Mouse (Mus musculus) embryonic facial prominence, embryonic 13.5 days (tissue): ENCODE measurements around the gene Ifna1. TPM values are rescaled to one million over a fixed set of nuclear protein-coding genes. Genes with fewer than 3 reads are reported as not detected.

Experiments
- ATAC-seq: fragments of 200-750 bp; cut with Nextera tagmentation; 2 replicates; pipeline ENCODE4 v1.8.0; 2017; ENCODE audit warnings: low read depth; ENCODE audit not compliant: insufficient number of reproducible peaks, insufficient read depth, low FRiP score, low TSS enrichment
- H3K27ac ChIP-seq: fragments of 300-500 bp; sonication (generic); 2 replicates; pipeline ENCODE4 v1.5.1; 2015; ENCODE audit warnings: moderate library complexity, mild to moderate bottlenecking, inconsistent platforms
- H3K27me3 ChIP-seq: fragments of 300-500 bp; sonication (generic); 2 replicates; pipeline ENCODE4 v1.6.1; 2015; ENCODE audit warnings: mild to moderate bottlenecking, inconsistent platforms
- H3K36me3 ChIP-seq: fragments of 300-500 bp; sonication (generic); 2 replicates; pipeline ENCODE4 v1.6.1; 2015; ENCODE audit warnings: mild to moderate bottlenecking, inconsistent platforms
- H3K4me1 ChIP-seq: fragments of 300-500 bp; sonication (generic); 2 replicates; pipeline ENCODE4 v1.6.1; 2015; ENCODE audit warnings: inconsistent platforms
- H3K4me2 ChIP-seq: fragments of 300-500 bp; sonication (generic); 2 replicates; pipeline ENCODE4 v1.6.1; 2015; ENCODE audit warnings: moderate library complexity, mild to moderate bottlenecking, inconsistent platforms
- H3K4me3 ChIP-seq: fragments of 300-500 bp; sonication (generic); 2 replicates; pipeline ENCODE4 v1.5.1; 2015; ENCODE audit warnings: mild to moderate bottlenecking, inconsistent platforms
- H3K9ac ChIP-seq: fragments of 300-500 bp; sonication (generic); 2 replicates; pipeline ENCODE4 v1.6.1; 2015; ENCODE audit warnings: mild to moderate bottlenecking, inconsistent platforms
- H3K9me3 ChIP-seq: fragments of 300-500 bp; sonication (generic); 2 replicates; pipeline ENCODE4 v1.6.1; 2016; ENCODE audit warnings: inconsistent platforms
- WGBS: fragments of 180-500 bp; shearing (Covaris S2); methylation state at CpG from one replicate; pipeline ENCODE4 v1.1.7; 2015; ENCODE audit warnings: mixed read lengths; 5-methylcytosine and 5-hydroxymethylcytosine counted together
- polyA plus RNA-seq: library from polyadenylated mRNA; unstranded; fragments of >200 nt; fragmentation: Nextera tagmentation; extraction: Ambion mirVana; gene quantifications from 2 replicates; pipeline ENCODE4 v1.2.1, GENCODE M21; 2015

Ifna1 gene
- polyA plus RNA-seq, 1 experiment from 2014 or later = not detected

- no peak overlapping the region for H3K27ac ChIP-seq
- no peaks in the 10 kb centered on the region for H3K4me1 ChIP-seq
- H3K4me2 ChIP-seq = no peak overlapping the region
- 65% methylated on average over 3 of the region's 4 CpGs for whole genome bisulfite sequencing
- no peaks in the 10 kb centered on the region for H3K9me3 ChIP-seq
- no peak for ATAC-seq
- H3K9ac ChIP-seq = no peak overlapping the region
- no peaks in the 10 kb centered on the region for H3K36me3 ChIP-seq
- no peaks in the 10 kb centered on the region for H3K27me3 ChIP-seq
- H3K4me3 ChIP-seq = no peak overlapping the region
Measured at GRCm38 (mm10) chr4:88875435-88876095, 25.7 kb downstream of the Ifna1 start.

- H3K27ac ChIP-seq = no peak overlapping the region
- no peak overlapping the region for H3K4me2 ChIP-seq
- H3K36me3 ChIP-seq = no peaks in the 10 kb centered on the region
- WGBS = 65% methylated on average over 4 of the region's 4 CpGs
- H3K9ac ChIP-seq = no peak overlapping the region
- no peaks in the 10 kb centered on the region for H3K9me3 ChIP-seq
- no peak for ATAC-seq
- H3K27me3 ChIP-seq = no peaks in the 10 kb centered on the region
- H3K4me1 ChIP-seq = no peaks in the 10 kb centered on the region
- no peak overlapping the region for H3K4me3 ChIP-seq
Measured at GRCm38 (mm10) chr4:88876520-88876919, 26.6 kb downstream of the Ifna1 start.

GRCm38 (mm10) chr4:88878246-88878645 lies 28.4 kb downstream of the Ifna1 start:
- ATAC-seq = no peak
- Histone ChIP-seq H3K4me2 (no peak overlapping the region), H3K9me3 (no peaks in the 10 kb centered on the region), H3K4me3 (no peak overlapping the region), H3K27ac (no peak overlapping the region), H3K27me3 (no peaks in the 10 kb centered on the region), H3K36me3 (no peaks in the 10 kb centered on the region), H3K9ac (no peak overlapping the region), H3K4me1 (no peaks in the 10 kb centered on the region)
- 41% methylated on average over 10 of the region's 10 CpGs for WGBS

- no peak overlapping the region for H3K4me3 ChIP-seq
- no peak overlapping the region for H3K4me2 ChIP-seq
- H3K27me3 ChIP-seq = no peaks in the 10 kb centered on the region
- no peaks in the 10 kb centered on the region for H3K36me3 ChIP-seq
- H3K4me1 ChIP-seq = no peaks in the 10 kb centered on the region
- 82% methylated on average over 4 of the region's 4 CpGs for WGBS
- H3K9ac ChIP-seq = no peak overlapping the region
- no peaks in the 10 kb centered on the region for H3K9me3 ChIP-seq
- H3K27ac ChIP-seq = no peak overlapping the region
- ATAC-seq = no peak
Measured at GRCm38 (mm10) chr4:88878772-88879171, 28.9 kb downstream of the Ifna1 start.

- no peak within 1 kb of the TSS for H3K27ac ChIP-seq
- no peaks in the 10 kb centered on the region for H3K27me3 ChIP-seq
- ATAC-seq = no peak
- H3K9ac ChIP-seq = no peak within 1 kb of the TSS
- H3K36me3 ChIP-seq = no peaks in the 10 kb centered on the region
- 87% methylated on average over 8 of the region's 8 CpGs for WGBS
- no peaks in the 10 kb centered on the region for H3K4me1 ChIP-seq
- H3K9me3 ChIP-seq = no peaks in the 10 kb centered on the region
- H3K4me3 ChIP-seq = no peak within 1 kb of the TSS
- no peak within 1 kb of the TSS for H3K4me2 ChIP-seq
Measured at GRCm38 (mm10) chr4:88880101-88880500, 30.2 kb downstream of the Ifna1 start, which contains the start of gene Ifne. Gene Ifne (minus strand): TSS chr4:88880201.

GRCm38 (mm10) chr4:88888236-88888635 lies 38.3 kb downstream of the Ifna1 start:
- H3K4me2 ChIP-seq = no peak overlapping the region
- no peaks in the 10 kb centered on the region for H3K36me3 ChIP-seq
- H3K9ac ChIP-seq = no peak overlapping the region
- H3K4me3 ChIP-seq = no peak overlapping the region
- no peaks in the 10 kb centered on the region for H3K4me1 ChIP-seq
- no peak overlapping the region for H3K27ac ChIP-seq
- H3K27me3 ChIP-seq = no peaks in the 10 kb centered on the region
- ATAC-seq = no peak
- no peaks in the 10 kb centered on the region for H3K9me3 ChIP-seq

- Histone ChIP-seq H3K4me1 (no peaks in the 10 kb centered on the region), H3K36me3 (no peaks in the 10 kb centered on the region), H3K4me2 (no peak overlapping the region), H3K27me3 (no peaks in the 10 kb centered on the region), H3K9ac (no peak overlapping the region), H3K9me3 (no peaks in the 10 kb centered on the region), H3K4me3 (no peak overlapping the region), H3K27ac (no peak overlapping the region)
- no peak for ATAC-seq
Measured at GRCm38 (mm10) chr4:88893201-88893754, 43.4 kb downstream of the Ifna1 start.

Other genes with a start within 250 kb of the Ifna1 start
- gene Ifna12, start 246.7 kb upstream of the Ifna1 start, polyA plus RNA-seq = not detected in 2 replicates
- gene C87499, start 215.7 kb upstream of the Ifna1 start, polyA plus RNA-seq = not detected in 2 replicates
- not detected in 2 replicates for gene Ifna13, start 205.6 kb upstream of the Ifna1 start, polyA plus RNA-seq
- not detected in 2 replicates for gene Ifna16, start 173.2 kb upstream of the Ifna1 start, polyA plus RNA-seq
- gene Ifna2, start 166.2 kb upstream of the Ifna1 start, polyA plus RNA-seq = not detected in 2 replicates
- gene Ifnab, start 158.7 kb upstream of the Ifna1 start, polyA plus RNA-seq = not detected in 2 replicates
- 0.84 and 1.0 TPM in 2 replicates for gene Gm26566, start 128.3 kb upstream of the Ifna1 start, polyA plus RNA-seq
- 111 and 122 TPM in 2 replicates for gene Klhl9, start 127.6 kb upstream of the Ifna1 start, polyA plus RNA-seq
- gene Gm13271, start 95.2 kb upstream of the Ifna1 start, polyA plus RNA-seq = not detected in 2 replicates
- 0.22 and 0.63 TPM in 2 replicates for gene Gm13283, start 90.0 kb upstream of the Ifna1 start, polyA plus RNA-seq
- 0.46 and 0.70 TPM in 2 replicates for gene Gm13290, start 76.3 kb upstream of the Ifna1 start, polyA plus RNA-seq
- gene Gm13289, start 73.2 kb upstream of the Ifna1 start, polyA plus RNA-seq = not detected in 2 replicates
- not detected in 2 replicates for gene Gm13272, start 70.2 kb upstream of the Ifna1 start, polyA plus RNA-seq
- not detected in 2 replicates for gene Ifnz, start 68.0 kb upstream of the Ifna1 start, polyA plus RNA-seq
- not detected in 2 replicates for gene Gm13276, start 64.4 kb upstream of the Ifna1 start, polyA plus RNA-seq
- not detected in 2 replicates for gene Gm13277, start 61.5 kb upstream of the Ifna1 start, polyA plus RNA-seq
- gene Gm13278, start 58.5 kb upstream of the Ifna1 start, polyA plus RNA-seq = not detected in 2 replicates
- not detected in 2 replicates for gene Gm13275, start 55.6 kb upstream of the Ifna1 start, polyA plus RNA-seq
- not detected in 2 replicates for gene Gm13279, start 52.7 kb upstream of the Ifna1 start, polyA plus RNA-seq
- 0.58 and 1.4 TPM in 2 replicates for gene Gm13285, start 50.4 kb upstream of the Ifna1 start, polyA plus RNA-seq
- not detected in 2 replicates for gene Gm13287, start 46.8 kb upstream of the Ifna1 start, polyA plus RNA-seq
- 0.11 TPM in 1 of 2 replicates, not detected in the other for gene Gm13288, start 44.6 kb upstream of the Ifna1 start, polyA plus RNA-seq
- gene Ifna7, start 33.9 kb upstream of the Ifna1 start, polyA plus RNA-seq = not detected in 2 replicates
- not detected in 2 replicates for gene Ifna11, start 30.1 kb upstream of the Ifna1 start, polyA plus RNA-seq
- gene Ifna6, start 22.7 kb upstream of the Ifna1 start, polyA plus RNA-seq = not detected in 2 replicates
- gene Ifna5, start 14.6 kb upstream of the Ifna1 start, polyA plus RNA-seq = not detected in 2 replicates
- gene Ifna4, start 8.2 kb upstream of the Ifna1 start, polyA plus RNA-seq = not detected in 2 replicates
- not detected in 2 replicates for gene Ifne, start 30.1 kb downstream of the Ifna1 start, polyA plus RNA-seq